Mouse (Mus musculus): Measurements from ENCODE around the gene Gm10118. TPM values are rescaled to one million over a fixed set of nuclear protein-coding genes. Genes with fewer than 3 reads are reported as not detected.

The Gm10118 gene
- not detected in 2 replicates for polyA plus RNA-seq (2015; fragmentation: Nextera tagmentation; extraction: Ambion mirVana)

GRCm38 (mm10) chr10:63927334-63927733 lies at the start of gene Gm10118:
Gene Gm10118, minus strand, starts transcription at chr10:63927434.
- no peak for DNase-seq (ENCODE audit: low spot score)

DNA sequence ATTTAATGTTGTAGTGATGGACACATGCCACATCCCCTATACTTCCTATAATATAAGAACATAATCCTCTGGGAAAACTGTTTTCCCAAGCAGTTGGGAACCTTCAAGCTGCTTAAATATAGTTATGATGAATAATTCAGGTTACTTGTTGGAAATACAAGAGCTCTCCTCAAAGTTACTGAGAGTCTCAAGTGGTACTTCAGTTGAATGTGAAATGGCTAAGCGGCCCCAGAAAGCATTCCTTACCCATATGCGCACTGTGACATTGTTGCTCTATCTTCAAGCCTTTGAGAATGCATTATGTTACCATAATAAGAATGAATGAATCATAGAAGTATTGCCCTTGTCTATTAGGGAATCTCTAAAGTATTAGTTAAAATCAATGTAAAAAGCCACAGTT lies 45.1 kb upstream of the Gm10118 start:
- no peak for DNase-seq (ENCODE audit: low spot score)

GRCm38 (mm10) chr10:63954308-63954930 lies 27.2 kb upstream of the Gm10118 start:
- no peak for DNase-seq (ENCODE audit: low spot score)

DNA sequence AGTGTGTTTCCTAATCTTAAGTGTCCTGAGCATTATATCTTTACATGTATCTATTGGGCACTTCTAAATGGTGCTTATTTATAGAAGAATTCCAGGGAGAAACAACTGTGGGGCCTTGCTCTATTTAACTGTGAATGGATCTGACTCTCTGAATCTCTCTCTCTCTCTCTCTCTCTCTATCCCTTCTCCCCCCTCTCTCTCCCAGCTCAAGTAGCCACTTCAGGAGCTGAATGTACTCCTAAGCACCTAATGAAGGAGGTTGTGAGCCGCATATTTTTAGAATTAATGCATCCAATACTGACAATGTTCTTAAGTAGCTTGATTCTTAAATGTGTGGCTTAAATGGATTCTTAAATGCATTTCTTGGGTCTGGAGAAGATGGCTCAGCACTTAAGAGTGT lies 24.2 kb upstream of the Gm10118 start:
- DNase-seq (ENCODE audit: low spot score), result no peak

DNA sequence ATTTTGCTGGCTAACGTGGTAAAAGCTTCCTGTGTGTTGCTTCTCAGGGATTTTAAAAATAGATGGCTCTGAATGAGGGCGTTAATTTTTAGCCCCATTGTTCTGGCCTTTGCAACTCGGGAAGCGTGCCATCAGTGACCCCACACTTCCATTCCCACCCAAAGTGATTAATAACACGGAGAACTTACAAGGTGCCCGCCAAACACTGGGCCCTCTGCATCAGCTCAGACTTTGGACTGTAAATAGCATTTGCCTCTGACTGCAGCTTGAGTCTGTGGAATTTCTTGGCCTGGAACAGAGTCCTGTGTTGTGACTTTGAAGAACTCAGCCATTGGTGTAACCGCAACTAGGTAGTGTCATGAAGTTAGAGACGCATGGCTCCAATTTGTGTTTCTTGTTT lies 23.6 kb upstream of the Gm10118 start:
- DNase-seq (ENCODE audit: low spot score), result no peak

DNA sequence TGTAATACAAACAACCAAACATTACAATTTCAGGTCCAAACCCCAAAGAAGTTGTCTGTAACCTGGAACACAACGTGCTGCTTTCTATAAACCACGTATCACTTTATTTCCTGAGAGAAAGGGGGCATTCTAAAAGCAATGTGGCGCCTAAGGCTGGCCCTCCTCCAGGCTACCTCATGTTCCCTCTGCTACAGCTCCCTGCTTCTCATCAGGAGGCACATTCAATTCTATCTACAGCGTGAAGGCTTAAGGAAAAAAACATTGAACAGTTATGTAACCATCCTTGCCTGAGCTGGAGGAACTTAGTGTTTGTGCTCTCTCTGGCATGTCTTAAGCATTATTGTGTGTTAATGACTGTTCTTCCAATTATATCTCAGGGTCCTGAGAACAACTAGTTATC lies 20.0 kb upstream of the Gm10118 start:
- DNase-seq (ENCODE audit: low spot score), result no peak

DNA sequence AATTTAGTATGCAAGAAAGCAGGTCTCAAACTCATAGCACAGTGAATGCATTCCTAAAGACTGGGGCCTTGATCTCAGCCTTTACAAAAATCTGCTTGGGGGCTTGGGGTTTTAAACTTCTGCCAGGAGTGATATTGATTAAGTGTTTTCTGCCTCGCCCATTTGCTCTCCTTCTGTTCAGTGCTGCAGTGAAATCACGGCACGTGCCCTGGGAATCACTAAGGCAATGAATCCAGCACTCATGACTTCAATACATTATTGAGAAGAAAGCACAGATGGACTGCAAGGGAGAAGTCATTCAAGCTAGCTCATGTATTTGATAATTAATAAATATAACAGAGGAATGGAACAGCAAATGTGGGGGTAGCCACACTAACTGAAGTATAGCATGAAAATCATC lies 18.3 kb upstream of the Gm10118 start:
- no peak for DNase-seq (ENCODE audit: low spot score)

DNA sequence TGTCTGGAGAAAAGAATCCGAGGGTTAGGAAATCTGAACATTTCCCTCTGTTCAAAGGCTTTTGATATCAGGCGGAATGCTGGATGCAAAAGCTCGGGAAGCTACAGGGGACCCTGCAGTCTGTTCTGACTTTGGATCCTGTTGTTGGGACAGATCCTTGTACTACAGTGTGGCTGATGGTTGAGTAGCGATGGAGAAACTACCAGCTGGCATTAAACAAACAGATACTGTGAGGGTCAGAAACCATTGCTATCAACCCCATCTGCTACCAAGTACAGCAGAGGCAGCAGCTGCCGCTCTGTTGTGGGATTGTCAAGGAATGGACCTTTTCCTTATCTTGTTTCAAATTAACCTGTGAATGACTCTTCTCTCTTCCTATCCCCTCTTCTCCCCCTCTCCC lies 6.7 kb upstream of the Gm10118 start:
- no peak for DNase-seq (ENCODE audit: low spot score)

- no peak for DNase-seq (ENCODE audit: low spot score)
Observed at GRCm38 (mm10) chr10:63908878-63909277, 18.4 kb downstream of the Gm10118 start.

DNA sequence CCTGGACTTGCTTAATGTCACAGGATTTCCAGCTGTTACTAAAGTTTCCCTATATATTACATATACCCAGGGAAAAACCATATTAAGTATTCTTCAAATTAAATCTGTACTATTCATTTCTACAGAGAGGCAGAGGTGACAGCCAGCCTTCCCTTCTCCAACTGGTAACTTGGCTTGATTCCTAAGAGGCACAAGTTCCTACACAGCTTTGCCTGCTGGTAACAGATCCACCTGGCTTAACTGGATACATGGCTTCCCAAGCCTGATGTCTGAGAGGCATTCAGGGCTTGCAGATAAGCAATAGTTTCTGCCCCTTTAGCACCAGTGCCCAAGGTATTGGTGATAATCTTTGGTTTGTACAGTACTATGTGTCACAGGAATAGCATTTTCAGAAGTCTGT lies 27.3 kb downstream of the Gm10118 start:
- DNase-seq (ENCODE audit: low spot score), result no peak

- DNase-seq (ENCODE audit: low spot score), result no peak
Observed at GRCm38 (mm10) chr10:63894612-63895011, 32.6 kb downstream of the Gm10118 start.

GRCm38 (mm10) chr10:63886449-63887088 lies 40.7 kb downstream of the Gm10118 start:
- no peak for DNase-seq (ENCODE audit: low spot score)

DNA sequence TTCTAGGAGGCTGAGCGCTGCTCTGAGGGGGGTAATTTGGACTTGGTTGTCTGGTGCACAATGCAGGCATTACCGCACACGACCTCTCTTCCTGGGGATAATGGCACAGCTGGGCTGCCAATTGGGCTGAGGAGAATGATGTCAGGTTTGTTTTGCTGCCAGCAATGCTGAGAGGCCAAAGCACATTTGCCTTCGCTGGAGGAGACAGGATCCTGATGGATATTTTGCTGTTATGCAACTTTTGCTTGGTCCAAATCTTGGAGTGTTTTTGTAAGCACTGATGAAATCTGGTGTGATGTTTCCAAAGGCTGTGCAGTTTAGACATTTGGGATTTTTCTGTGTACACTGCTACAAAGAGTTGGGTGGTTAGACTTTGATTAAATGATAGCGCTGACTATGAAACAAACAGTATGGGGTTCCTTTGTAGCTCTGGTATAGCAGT lies 46.8 kb downstream of the Gm10118 start:
- no peak for DNase-seq (ENCODE audit: low spot score)

Other genes with a start within 250 kb of the Gm10118 start
- gene Lrrtm3, start 162.8 kb upstream of the Gm10118 start, polyA plus RNA-seq (2015; fragmentation: Nextera tagmentation; extraction: Ambion mirVana), result 0.58 and 1.1 TPM in 2 replicates